ENCODE assay signal across 8 mouse cellular contexts in the genomic region with DNA sequence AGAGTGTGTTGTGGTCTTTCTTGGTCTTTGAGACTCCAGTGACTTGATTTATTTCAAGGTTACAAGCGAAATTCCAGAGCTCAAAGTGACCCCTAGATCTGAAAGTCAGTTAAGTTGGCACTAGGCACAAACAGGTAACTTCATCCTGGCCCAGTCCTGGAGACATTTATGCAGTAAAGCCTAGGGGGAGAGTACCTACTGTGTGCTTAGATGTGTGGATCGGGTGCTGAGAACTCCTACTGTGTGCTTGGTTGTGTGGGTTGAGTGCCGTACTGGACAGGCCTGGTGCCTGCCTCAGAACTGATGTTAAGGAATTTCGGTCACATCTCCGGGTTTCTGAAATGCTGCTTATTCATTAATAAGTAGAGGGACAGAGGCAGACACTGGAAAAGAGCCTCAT. TPM values are rescaled to one million over a fixed set of nuclear protein-coding genes. Genes with fewer than 3 reads are reported as not detected.
DNase-seq lines count a peak whose midpoint lies in the region; ATAC-seq lines count a peak whose summit lies in the region.

No protein-coding gene starts in this region.

- no peak for ATAC-seq in erythroblast, adult 5-6 weeks (replicated peaks; ENCODE audit: low FRiP score, poor library complexity, severe bottlenecking)
- no peak for ATAC-seq in neural tube, embryonic 11.5 days (ENCODE audit: insufficient read depth, low FRiP score, low TSS enrichment)
- no peak for ATAC-seq in limb, embryonic 13.5 days (ENCODE audit: low FRiP score, low read depth)
- ATAC-seq in stomach, embryonic 14.5 days (ENCODE audit: insufficient number of reproducible peaks, insufficient read depth, low FRiP score, low read depth) = no peak

- peak overlapping the region; percentile 97 for H3K4me3 ChIP-seq in erythroblast, embryonic 14.5 days (replicated peaks)
- peak overlapping the region; percentile 92 for H3K4me3 ChIP-seq in neural tube, embryonic 11.5 days (ENCODE audit: low read depth, low read length)
- H3K4me3 ChIP-seq in limb, embryonic 13.5 days = peak overlapping the region; percentile 93
- H3K4me3 ChIP-seq in stomach, embryonic 14.5 days (ENCODE audit: low read depth, low read length) = peak overlapping the region; percentile 98

- no peaks in the 10 kb centered on the region for H3K27me3 ChIP-seq in erythroblast, embryonic 14.5 days (ENCODE audit: control insufficient read depth)
- no peaks in the 10 kb centered on the region for H3K27me3 ChIP-seq in neural tube, embryonic 11.5 days (ENCODE audit: control insufficient read depth, insufficient read depth, low read length)
- H3K27me3 ChIP-seq in limb, embryonic 13.5 days = no peaks in the 10 kb centered on the region
- no peaks in the 10 kb centered on the region for H3K27me3 ChIP-seq in stomach, embryonic 14.5 days (ENCODE audit: control insufficient read depth, insufficient read depth, low read length)

- H3K27ac ChIP-seq in neural tube, embryonic 11.5 days (ENCODE audit: low read depth, low read length) = no peak overlapping the region
- no peak overlapping the region for H3K27ac ChIP-seq in limb, embryonic 13.5 days
- no peak overlapping the region for H3K27ac ChIP-seq in stomach, embryonic 14.5 days (ENCODE audit: low read length)

- 86% methylated on average over 5 of the region's 5 CpGs for WGBS in neural tube, embryonic 11.5 days
- 81% methylated on average over 5 of the region's 5 CpGs for WGBS in limb, embryonic 13.5 days
- 81% methylated on average over 5 of the region's 5 CpGs for WGBS in stomach, embryonic 14.5 days

- DNase-seq in neural tube, embryonic 11.5 days (ENCODE audit: low spot score) = no peak
- no peak for DNase-seq in neural tube, embryonic 10.5 days (ENCODE audit: extremely low spot score, low spot score)
- DNase-seq in spleen, postnatal 36 days (ENCODE audit: low spot score in 2 of 2) = no peak
- no peak for DNase-seq in B cell, adult 2 months

- peak overlapping the region; percentile 62 for H3K4me2 ChIP-seq in neural tube, embryonic 11.5 days (ENCODE audit: low read depth)
- H3K4me2 ChIP-seq in limb, embryonic 13.5 days (replicated peaks) = peak overlapping the region; percentile 85
- peak overlapping the region; percentile 86 for H3K4me2 ChIP-seq in stomach, embryonic 14.5 days (replicated peaks; ENCODE audit: low read depth, low read length)

- no peak overlapping the region for H3K9ac ChIP-seq in neural tube, embryonic 11.5 days (ENCODE audit: low read length)
- H3K9ac ChIP-seq in limb, embryonic 13.5 days = peak overlapping the region; percentile 93
- H3K9ac ChIP-seq in stomach, embryonic 14.5 days (replicated peaks; ENCODE audit: low read depth, low read length) = peak overlapping the region; percentile 84

- peaks cover 50% of the 10 kb centered on the region for H3K36me3 ChIP-seq in erythroblast, embryonic 14.5 days (ENCODE audit: control insufficient read depth)
- peaks cover 4% of the 10 kb centered on the region; the same call in 1 of the 2 replicates for H3K36me3 ChIP-seq in neural tube, embryonic 11.5 days (ENCODE audit: control insufficient read depth, insufficient read depth, low read length)
- peaks cover 40% of the 10 kb centered on the region for H3K36me3 ChIP-seq in limb, embryonic 13.5 days
- peaks cover 18% of the 10 kb centered on the region for H3K36me3 ChIP-seq in stomach, embryonic 14.5 days (ENCODE audit: control insufficient read depth, insufficient read depth, low read length)

- no peaks in the 10 kb centered on the region for H3K9me3 ChIP-seq in erythroblast, embryonic 14.5 days (ENCODE audit: control insufficient read depth, low read length)
- no peaks in the 10 kb centered on the region for H3K9me3 ChIP-seq in neural tube, embryonic 11.5 days (ENCODE audit: control insufficient read depth, low read length)
- H3K9me3 ChIP-seq in limb, embryonic 13.5 days = no peaks in the 10 kb centered on the region
- no peaks in the 10 kb centered on the region for H3K9me3 ChIP-seq in stomach, embryonic 14.5 days (ENCODE audit: control insufficient read depth, low read depth, low read length)

- H3K4me1 ChIP-seq in erythroblast, embryonic 14.5 days (ENCODE audit: control insufficient read depth) = peaks cover 30% of the 10 kb centered on the region
- H3K4me1 ChIP-seq in neural tube, embryonic 11.5 days (ENCODE audit: control insufficient read depth, insufficient read depth, low read length) = 0 out of 2 replicates have a peak, but pooled peaks cover 8% of the 10 kb centered on the region
- H3K4me1 ChIP-seq in limb, embryonic 13.5 days = peaks cover 22% of the 10 kb centered on the region
- peaks cover 12% of the 10 kb centered on the region; the same call in 1 of the 2 replicates for H3K4me1 ChIP-seq in stomach, embryonic 14.5 days (ENCODE audit: control insufficient read depth, insufficient read depth, low read length)

RNA-seq across cellular contexts. Expression of a gene that starts 1.1 kb away (rescaled TPM):
- polyA plus RNA-seq in erythroblast, embryonic 14.5 days (2012) = 1.1 and 1.2 TPM in 2 replicates
- total RNA-seq in erythroblast, adult 5-6 weeks (2015; ENCODE audit: low replicate concordance) = 30.4 and 45.1 TPM in 2 replicates
- total RNA-seq in erythroblast, adult 5-6 weeks (2017; ENCODE audit: low replicate concordance) = 67.0 and 88.8 TPM in 2 replicates
- polyA plus RNA-seq in neural tube, embryonic 11.5 days (2014; fragmentation: Nextera tagmentation; extraction: Ambion mirVana) = 47.9 and 51.3 TPM in 2 replicates
- 43.2 and 43.9 TPM in 2 replicates for polyA plus RNA-seq in limb, embryonic 13.5 days (2015; fragmentation: Nextera tagmentation; extraction: Ambion mirVana)
- 30.8 and 31.7 TPM in 2 replicates for polyA plus RNA-seq in stomach, embryonic 14.5 days (2014; fragmentation: Nextera tagmentation; extraction: Ambion mirVana)

RNA-seq across cellular contexts. Expression of a gene that starts 1.2 kb away (rescaled TPM):
- 0.05 and 0.09 TPM in 2 replicates for polyA plus RNA-seq in erythroblast, embryonic 14.5 days (2012)
- 2.1 and 3.7 TPM in 2 replicates for total RNA-seq in erythroblast, adult 5-6 weeks (2015; ENCODE audit: low replicate concordance)
- total RNA-seq in erythroblast, adult 5-6 weeks (2017; ENCODE audit: low replicate concordance) = 0.14 and 0.26 TPM in 2 replicates
- polyA plus RNA-seq in neural tube, embryonic 11.5 days (2014; fragmentation: Nextera tagmentation; extraction: Ambion mirVana) = 2.5 and 2.8 TPM in 2 replicates
- polyA plus RNA-seq in limb, embryonic 13.5 days (2015; fragmentation: Nextera tagmentation; extraction: Ambion mirVana) = 2.2 and 2.3 TPM in 2 replicates
- polyA plus RNA-seq in stomach, embryonic 14.5 days (2014; fragmentation: Nextera tagmentation; extraction: Ambion mirVana) = 2.3 and 2.4 TPM in 2 replicates

RNA-seq across cellular contexts. Expression of a gene that starts 42.8 kb away (rescaled TPM):
- 0.04 and 0.06 TPM in 2 replicates for polyA plus RNA-seq in erythroblast, embryonic 14.5 days (2012)
- 1.9 and 3.1 TPM in 2 replicates for total RNA-seq in erythroblast, adult 5-6 weeks (2015; ENCODE audit: low replicate concordance)
- 0.14 and 0.51 TPM in 2 replicates for total RNA-seq in erythroblast, adult 5-6 weeks (2017; ENCODE audit: low replicate concordance)
- 1.3 and 1.7 TPM in 2 replicates for polyA plus RNA-seq in neural tube, embryonic 11.5 days (2014; fragmentation: Nextera tagmentation; extraction: Ambion mirVana)
- polyA plus RNA-seq in limb, embryonic 13.5 days (2015; fragmentation: Nextera tagmentation; extraction: Ambion mirVana) = 2.1 and 3.2 TPM in 2 replicates
- polyA plus RNA-seq in stomach, embryonic 14.5 days (2014; fragmentation: Nextera tagmentation; extraction: Ambion mirVana) = 2.2 and 2.7 TPM in 2 replicates

RNA-seq across cellular contexts. Expression of a gene that starts 49.6 kb away (rescaled TPM):
- 11.4 and 12.2 TPM in 2 replicates for polyA plus RNA-seq in erythroblast, embryonic 14.5 days (2012)
- total RNA-seq in erythroblast, adult 5-6 weeks (2015; ENCODE audit: low replicate concordance) = 97.4 and 97.8 TPM in 2 replicates
- 166 and 169 TPM in 2 replicates for total RNA-seq in erythroblast, adult 5-6 weeks (2017; ENCODE audit: low replicate concordance)
- 101 and 102 TPM in 2 replicates for polyA plus RNA-seq in neural tube, embryonic 11.5 days (2014; fragmentation: Nextera tagmentation; extraction: Ambion mirVana)
- 54.9 and 64.1 TPM in 2 replicates for polyA plus RNA-seq in limb, embryonic 13.5 days (2015; fragmentation: Nextera tagmentation; extraction: Ambion mirVana)
- 71.9 and 78.4 TPM in 2 replicates for polyA plus RNA-seq in stomach, embryonic 14.5 days (2014; fragmentation: Nextera tagmentation; extraction: Ambion mirVana)

Comparison
In these comparisons a context has a peak if more than half of its experiments do, and no peak if none do; other contexts are left out.
1. RNA of a gene that starts 1.1 kb away (polyA plus RNA-seq): 47.9 to 51.3 TPM in neural tube, embryonic 11.5 days, 43.2 to 43.9 TPM in limb, embryonic 13.5 days and 30.8 to 31.7 TPM in stomach, embryonic 14.5 days; 1.1 to 1.2 TPM in erythroblast, embryonic 14.5 days; every median in the first group is over 10 times any median in the second.
2. Peak in every context shown above with its lines, with median percentiles within 50 percentile points of each other: H3K4me3 ChIP-seq and H3K4me2 ChIP-seq.